Mouse (Mus musculus): ENCODE results near the gene Rbmxl2. TPM values are rescaled to one million over a fixed set of nuclear protein-coding genes. Genes with fewer than 3 reads are reported as not detected.

Gene Rbmxl2
- total and polyA plus RNA-seq, 3 experiments: not detected

DNA sequence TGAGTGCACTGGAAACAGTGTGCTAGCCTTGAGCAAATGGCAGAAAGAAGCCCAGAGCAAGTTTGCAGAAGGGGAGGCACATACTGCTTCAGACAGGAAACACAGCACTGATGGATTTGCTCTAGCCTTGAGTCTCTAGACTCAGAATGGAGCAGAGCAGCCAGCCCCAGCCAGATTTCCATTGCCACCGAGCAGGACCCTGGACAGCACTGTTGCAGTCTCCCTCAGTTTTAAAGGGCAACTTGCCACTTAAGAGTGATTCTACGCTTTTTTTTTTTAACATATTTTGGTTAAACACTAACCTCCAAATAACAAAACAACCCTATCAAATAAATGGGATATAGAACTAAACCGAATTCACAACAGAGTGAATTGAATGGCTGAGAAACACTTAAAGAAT, 7.4 kb upstream of the Rbmxl2 start:
- H3K4me2 ChIP-seq (ENCODE audit: insufficient read depth, low read depth, poor library complexity, severe bottlenecking): no peak overlapping the region
- TF ChIP-seq RCOR1 (conservative IDR thresholded peaks at IDR 0.05; ENCODE audit: low read depth, low read length): no peak
- no peak for TF ChIP-seq NELFE (IDR thresholded peaks at IDR 0.05; ENCODE audit: low read depth, low read length)
- no peak for TF ChIP-seq CHD1 (IDR thresholded peaks at IDR 0.05; ENCODE audit: low read depth, low read length)
- TF ChIP-seq MAFK (IDR thresholded peaks at IDR 0.05; ENCODE audit: insufficient replicate concordance, low read length): no peak
- TF ChIP-seq RAD21 (IDR thresholded peaks at IDR 0.05; ENCODE audit: low read depth, low read length): no peak
- no peak for TF ChIP-seq ZKSCAN1 (IDR thresholded peaks at IDR 0.05; ENCODE audit: borderline replicate concordance, low read depth, low read length)
- TF ChIP-seq ZMIZ1 (IDR thresholded peaks at IDR 0.05; ENCODE audit: low read depth, low read length): no peak
- TF ChIP-seq POLR2A (IDR thresholded peaks at IDR 0.05; ENCODE audit: low read depth, low read length): no peak
- TF ChIP-seq ZC3H11A (IDR thresholded peaks at IDR 0.05; ENCODE audit: low read depth, low read length): no peak
- TF ChIP-seq MAX (IDR thresholded peaks at IDR 0.05; ENCODE audit: low read length): no peak
- no peak for TF ChIP-seq GABPA (IDR thresholded peaks at IDR 0.05; ENCODE audit: insufficient replicate concordance, low read depth, low read length)
- TF ChIP-seq TBP (conservative IDR thresholded peaks at IDR 0.05; ENCODE audit: low read depth, low read length): no peak
- no peak for TF ChIP-seq CHD2 (IDR thresholded peaks at IDR 0.05; ENCODE audit: low read length)
- no peak for TF ChIP-seq EP300 (IDR thresholded peaks at IDR 0.05; ENCODE audit: low read length)
- no peak for TF ChIP-seq MEF2A (IDR thresholded peaks at IDR 0.05; ENCODE audit: borderline replicate concordance, low read depth, low read length)
- TF ChIP-seq ELF1 (IDR thresholded peaks at IDR 0.05; ENCODE audit: low read depth, low read length): no peak
- H3K9ac ChIP-seq (ENCODE audit: insufficient read depth, low read depth): no peak overlapping the region
- no peak overlapping the region for H3K27ac ChIP-seq (ENCODE audit: insufficient read depth, low read depth)
- no peak for DNase-seq (ENCODE audit: extremely low read depth)
- dilution Hi-C loops (cut with MboI; ENCODE audit: extremely low pct_ligation_motif_present, extremely low pct_unique_long_range_greater_than_20kb, low sequenced_read_pairs): no loop called here
- no peaks in the 10 kb centered on the region for H3K9me3 ChIP-seq (replicated peaks; ENCODE audit: low read length)
- no peak overlapping the region for H3K4me3 ChIP-seq (replicated peaks in 1 of 3; ENCODE audit: low read depth in 2 of 3, low read length in 2 of 3, poor library complexity in 1 of 3)
- H3K27me3 ChIP-seq (replicated peaks): no peaks in the 10 kb centered on the region
- no peaks in the 10 kb centered on the region for H3K36me3 ChIP-seq (replicated peaks in 1 of 2; ENCODE audit: control insufficient read depth in 1 of 2, insufficient read depth in 1 of 2, low read length in 1 of 2)
- H3K4me1 ChIP-seq (ENCODE audit: control insufficient read depth in 1 of 2, insufficient read depth in 2 of 2): 0 out of 4 replicates have a peak, but pooled peaks cover 0 to 2% of the 10 kb centered on the region in 2 experiments
- H3K79me2 ChIP-seq (replicated peaks; ENCODE audit: control insufficient read depth, extremely low read depth, insufficient read depth, poor library complexity, severe bottlenecking): no peaks in the 10 kb centered on the region
- in situ Hi-C loops (cut with MboI; ENCODE audit: low pct_ligation_motif_present, low pct_unique_long_range_greater_than_20kb, low sequenced_read_pairs): loop anchor here (25.0 kb wide), 1 partner anchor 560 kb away; the partner anchor contains the start of gene Cyb5r2

DNA sequence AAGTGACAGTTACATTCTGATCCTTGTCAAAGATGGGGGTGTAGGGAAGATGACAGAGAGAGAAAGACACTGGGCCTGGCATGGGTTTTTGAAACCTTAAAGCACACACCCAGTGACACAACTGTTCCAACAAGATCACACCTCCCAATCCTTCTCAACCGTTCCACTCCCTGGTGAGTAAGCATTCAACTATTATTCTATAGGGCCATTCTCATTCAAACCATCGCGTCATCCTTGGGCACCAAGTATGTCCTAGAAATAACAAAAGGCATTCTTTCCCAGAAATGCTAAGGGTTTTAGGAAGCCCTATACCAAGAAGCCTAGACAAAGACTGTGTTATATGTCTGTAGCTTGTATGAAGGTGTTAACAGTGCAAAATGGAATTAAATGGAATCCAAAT, 1.4 kb upstream of the Rbmxl2 start:
- TF ChIP-seq UBTF (IDR thresholded peaks at IDR 0.05; ENCODE audit: low read depth, low read length) (no peak), MAFK (IDR thresholded peaks at IDR 0.05; ENCODE audit: insufficient replicate concordance, low read length) (no peak), RAD21 (IDR thresholded peaks at IDR 0.05; ENCODE audit: low read depth, low read length) (no peak), USF1 (IDR thresholded peaks at IDR 0.05; ENCODE audit: low read depth, low read length) (no peak), IRF4 (IDR thresholded peaks at IDR 0.05; ENCODE audit: low read depth, low read length) (no peak), BHLHE40 (IDR thresholded peaks at IDR 0.05; ENCODE audit: low read depth, low read length) (no peak), E2F4 (IDR thresholded peaks at IDR 0.05; ENCODE audit: insufficient replicate concordance, low read depth, low read length) (no peak), CHD1 (IDR thresholded peaks at IDR 0.05; ENCODE audit: low read depth, low read length) (no peak), POLR2AphosphoS2 (IDR thresholded peaks at IDR 0.05; ENCODE audit: low read depth, low read length) (no peak), ZC3H11A (IDR thresholded peaks at IDR 0.05; ENCODE audit: low read depth, low read length) (no peak), SMC3 (IDR thresholded peaks at IDR 0.05; ENCODE audit: low read depth, low read length) (no peak), POLR2A (IDR thresholded peaks at IDR 0.05; ENCODE audit: low read depth, low read length) (no peak), ZMIZ1 (IDR thresholded peaks at IDR 0.05; ENCODE audit: low read depth, low read length) (no peak), SIN3A (IDR thresholded peaks at IDR 0.05; ENCODE audit: low read length) (no peak), RCOR1 (conservative IDR thresholded peaks at IDR 0.05; ENCODE audit: low read depth, low read length) (no peak)
- no peak overlapping the region for H3K4me2 ChIP-seq (ENCODE audit: insufficient read depth, low read depth, poor library complexity, severe bottlenecking)
- H3K4me3 ChIP-seq (replicated peaks in 1 of 3; ENCODE audit: low read depth in 2 of 3, low read length in 2 of 3, poor library complexity in 1 of 3): no peak overlapping the region
- H3K27me3 ChIP-seq (replicated peaks): no peaks in the 10 kb centered on the region
- no peaks in the 10 kb centered on the region for H3K79me2 ChIP-seq (replicated peaks; ENCODE audit: control insufficient read depth, extremely low read depth, insufficient read depth, poor library complexity, severe bottlenecking)
- H3K27ac ChIP-seq (ENCODE audit: insufficient read depth, low read depth): no peak overlapping the region
- H3K9me3 ChIP-seq (replicated peaks; ENCODE audit: low read length): peaks cover 13% of the 10 kb centered on the region
- no peak overlapping the region for H3K9ac ChIP-seq (ENCODE audit: insufficient read depth, low read depth)
- in situ Hi-C loops (cut with MboI; ENCODE audit: low pct_ligation_motif_present, low pct_unique_long_range_greater_than_20kb, low sequenced_read_pairs) (loop anchor here (25.0 kb wide), 1 partner anchor 554 kb away; the partner anchor contains the start of gene Cyb5r2), dilution Hi-C loops (cut with MboI; ENCODE audit: extremely low pct_ligation_motif_present, extremely low pct_unique_long_range_greater_than_20kb, low sequenced_read_pairs) (no loop called here)
- no peaks in the 10 kb centered on the region for H3K4me1 ChIP-seq (ENCODE audit: control insufficient read depth in 1 of 2, insufficient read depth in 2 of 2)
- H3K36me3 ChIP-seq (replicated peaks in 1 of 2; ENCODE audit: control insufficient read depth in 1 of 2, insufficient read depth in 1 of 2, low read length in 1 of 2): no peaks in the 10 kb centered on the region
- no peak for DNase-seq (ENCODE audit: extremely low read depth)
